ENCODE assay signal across 22 mouse cellular contexts in genomic region chr9:58470466-58470865, GRCm38 (mm10). TPM values are rescaled to one million over a fixed set of nuclear protein-coding genes. Genes with fewer than 3 reads are reported as not detected.
A peak's percentile ranks its signal among the peaks of the same experiment; 100 is the strongest.
DNase-seq lines count a peak whose midpoint lies in the region; ATAC-seq and TF ChIP-seq lines count a peak whose summit lies in the region.
"Had no signal": no experiment of that assay in that cellular context is flagged by ENCODE, and none has a peak within 500 bp of the region (broad histone marks: within the 10 kb centered on the region; RNA-seq: fewer than 3 reads in every experiment).

No protein-coding gene starts in this region.

- 24% methylated on average over 6 of the region's 6 CpGs for WGBS in embryonic facial prominence, embryonic 14.5 days
- WGBS in embryonic facial prominence, embryonic 10.5 days: 52% methylated on average over 6 of the region's 6 CpGs
- 25% methylated on average over 6 of the region's 6 CpGs for WGBS in hindbrain, postnatal 0 days
- WGBS in hindbrain, embryonic 14.5 days: 32% methylated on average over 6 of the region's 6 CpGs
- 37% methylated on average over 6 of the region's 6 CpGs for WGBS in midbrain, postnatal 0 days
- 53% methylated on average over 6 of the region's 6 CpGs for WGBS in midbrain, embryonic 10.5 days

- H3K27me3 ChIP-seq in embryonic facial prominence, embryonic 14.5 days (replicated peaks; ENCODE audit: control insufficient read depth, insufficient read depth, low read length): no peaks in the 10 kb centered on the region
- H3K27me3 ChIP-seq in embryonic facial prominence, embryonic 10.5 days (replicated peaks; ENCODE audit: low read depth, poor library complexity, severe bottlenecking): 0 out of 2 replicates have a peak, but pooled peaks cover 9% of the 10 kb centered on the region
- no peaks in the 10 kb centered on the region for H3K27me3 ChIP-seq in hindbrain, postnatal 0 days (ENCODE audit: insufficient read depth, low read length)
- H3K27me3 ChIP-seq in hindbrain, embryonic 14.5 days (ENCODE audit: control insufficient read depth, insufficient read depth, low read length): no peaks in the 10 kb centered on the region
- H3K27me3 ChIP-seq in midbrain, postnatal 0 days (ENCODE audit: insufficient read depth, low read length): no peaks in the 10 kb centered on the region
- H3K27me3 ChIP-seq in midbrain, embryonic 10.5 days (ENCODE audit: low read depth, poor library complexity, severe bottlenecking): no peaks in the 10 kb centered on the region
- H3K27me3 ChIP-seq: embryonic facial prominence, embryonic 13.5 days; forebrain, embryonic 13.5 days had no signal

- H3K9ac ChIP-seq in embryonic facial prominence, embryonic 14.5 days (ENCODE audit: low read depth, low read length): no peak overlapping the region
- H3K9ac ChIP-seq in hindbrain, postnatal 0 days (replicated peaks; ENCODE audit: low read length): no peak overlapping the region
- no peak overlapping the region for H3K9ac ChIP-seq in hindbrain, embryonic 14.5 days
- H3K9ac ChIP-seq in midbrain, postnatal 0 days (replicated peaks; ENCODE audit: low read length, poor library complexity, severe bottlenecking): no peak overlapping the region
- H3K9ac ChIP-seq: embryonic facial prominence, embryonic 13.5 days; forebrain, embryonic 13.5 days; heart, embryonic 13.5 days had no signal

- ATAC-seq in embryonic facial prominence, embryonic 14.5 days (ENCODE audit: low read depth): peak; percentile 31; the same call in 1 of the 2 replicates
- no peak for ATAC-seq in hindbrain, postnatal 0 days
- ATAC-seq in hindbrain, embryonic 14.5 days (ENCODE audit: low FRiP score): no peak
- no peak for ATAC-seq in midbrain, postnatal 0 days (ENCODE audit: low FRiP score)
- ATAC-seq: CD4-positive, CD25-positive, alpha-beta regulatory T cell, adult 4 months; forebrain, embryonic 13.5 days; hindbrain, embryonic 16.5 days had no signal

- H3K9me3 ChIP-seq in embryonic facial prominence, embryonic 14.5 days (ENCODE audit: control insufficient read depth, low read length): no peaks in the 10 kb centered on the region
- no peaks in the 10 kb centered on the region for H3K9me3 ChIP-seq in embryonic facial prominence, embryonic 10.5 days
- H3K9me3 ChIP-seq in hindbrain, postnatal 0 days (ENCODE audit: low read length): no peaks in the 10 kb centered on the region
- no peaks in the 10 kb centered on the region for H3K9me3 ChIP-seq in hindbrain, embryonic 14.5 days (ENCODE audit: control insufficient read depth, low read length)
- no peaks in the 10 kb centered on the region for H3K9me3 ChIP-seq in midbrain, postnatal 0 days (ENCODE audit: low read length)
- H3K9me3 ChIP-seq in midbrain, embryonic 10.5 days (replicated peaks): no peaks in the 10 kb centered on the region
- H3K9me3 ChIP-seq: embryonic facial prominence, embryonic 13.5 days; forebrain, embryonic 13.5 days; G1E; heart, embryonic 13.5 days had no signal

- H3K36me3 ChIP-seq in embryonic facial prominence, embryonic 14.5 days (ENCODE audit: control insufficient read depth, insufficient read depth, low read length): no peaks in the 10 kb centered on the region
- no peaks in the 10 kb centered on the region for H3K36me3 ChIP-seq in embryonic facial prominence, embryonic 10.5 days (replicated peaks)
- no peaks in the 10 kb centered on the region for H3K36me3 ChIP-seq in hindbrain, postnatal 0 days (ENCODE audit: insufficient read depth, low read length)
- H3K36me3 ChIP-seq in hindbrain, embryonic 14.5 days (replicated peaks; ENCODE audit: control insufficient read depth, insufficient read depth): no peaks in the 10 kb centered on the region
- H3K36me3 ChIP-seq in midbrain, postnatal 0 days (ENCODE audit: insufficient read depth, low read length): no peaks in the 10 kb centered on the region
- no peaks in the 10 kb centered on the region for H3K36me3 ChIP-seq in midbrain, embryonic 10.5 days
- H3K36me3 ChIP-seq: embryonic facial prominence, embryonic 13.5 days; G1E; heart, embryonic 13.5 days had no signal

- DNase-seq in embryonic facial prominence, embryonic 14.5 days (ENCODE audit: low spot score): no peak
- DNase-seq in embryonic facial prominence, embryonic 10.5 days (ENCODE audit: low spot score): no peak
- peak; percentile 15 for DNase-seq in gastrocnemius, postnatal 25 days
- DNase-seq in gastrocnemius, postnatal 10 days: no peak
- DNase-seq in hindbrain, postnatal 0 days (ENCODE audit: low spot score): peak; percentile 36
- no peak for DNase-seq in hindbrain, embryonic 14.5 days (ENCODE audit: low spot score)
- peak; percentile 34 for DNase-seq in midbrain, postnatal 0 days (ENCODE audit: low spot score)
- DNase-seq in midbrain, embryonic 10.5 days (ENCODE audit: low spot score): no peak
- DNase-seq: adrenal gland, adult 8-10 months; adrenal gland, postnatal 36 days; B cell, adult 2 months; cerebellum, adult 11 months; cerebellum, adult 8-10 months; cerebellum, postnatal 14 days; kidney, adult 11 months had no signal

- no peaks in the 10 kb centered on the region for H3K4me1 ChIP-seq in embryonic facial prominence, embryonic 14.5 days (ENCODE audit: control insufficient read depth, insufficient read depth, low read length)
- H3K4me1 ChIP-seq in embryonic facial prominence, embryonic 10.5 days: peaks cover 15% of the 10 kb centered on the region
- peaks cover 4% of the 10 kb centered on the region; the same call in 1 of the 2 replicates for H3K4me1 ChIP-seq in hindbrain, postnatal 0 days (ENCODE audit: insufficient read depth, low read length)
- H3K4me1 ChIP-seq in hindbrain, embryonic 14.5 days (replicated peaks; ENCODE audit: control insufficient read depth, insufficient read depth, low read length): peaks cover 6% of the 10 kb centered on the region; the same call in 1 of the 2 replicates
- H3K4me1 ChIP-seq in midbrain, postnatal 0 days (ENCODE audit: insufficient read depth, low read length): peaks cover 14% of the 10 kb centered on the region; the same call in 1 of the 2 replicates
- H3K4me1 ChIP-seq in midbrain, embryonic 10.5 days: peaks cover 10% of the 10 kb centered on the region

- TF ChIP-seq CTCF in hindbrain, postnatal 0 days (IDR thresholded peaks at IDR 0.05; ENCODE audit: low read depth): no peak
- no peak for TF ChIP-seq CTCF in midbrain, postnatal 0 days (IDR thresholded peaks at IDR 0.05)

- no peak overlapping the region for H3K4me3 ChIP-seq in embryonic facial prominence, embryonic 14.5 days (ENCODE audit: low read depth, low read length)
- H3K4me3 ChIP-seq in embryonic facial prominence, embryonic 10.5 days: no peak overlapping the region
- no peak overlapping the region for H3K4me3 ChIP-seq in hindbrain, postnatal 0 days (ENCODE audit: low read length)
- H3K4me3 ChIP-seq in hindbrain, embryonic 14.5 days (replicated peaks; ENCODE audit: low read length): no peak overlapping the region
- no peak overlapping the region for H3K4me3 ChIP-seq in midbrain, postnatal 0 days (ENCODE audit: low read depth, low read length)
- no peak overlapping the region for H3K4me3 ChIP-seq in midbrain, embryonic 10.5 days
- H3K4me3 ChIP-seq: embryonic facial prominence, embryonic 13.5 days; forebrain, embryonic 13.5 days; heart, embryonic 13.5 days had no signal

- no peak overlapping the region for H3K4me2 ChIP-seq in embryonic facial prominence, embryonic 14.5 days (ENCODE audit: low read depth, low read length)
- no peak overlapping the region for H3K4me2 ChIP-seq in hindbrain, postnatal 0 days (ENCODE audit: low read depth, low read length)
- H3K4me2 ChIP-seq in hindbrain, embryonic 14.5 days (replicated peaks): no peak overlapping the region
- no peak overlapping the region for H3K4me2 ChIP-seq in midbrain, postnatal 0 days (ENCODE audit: low read depth, low read length, poor library complexity, severe bottlenecking)
- H3K4me2 ChIP-seq: embryonic facial prominence, embryonic 13.5 days; forebrain, embryonic 13.5 days; heart, embryonic 13.5 days had no signal

- H3K27ac ChIP-seq in embryonic facial prominence, embryonic 14.5 days (replicated peaks; ENCODE audit: low read depth, low read length): no peak overlapping the region
- no peak overlapping the region for H3K27ac ChIP-seq in embryonic facial prominence, embryonic 10.5 days (replicated peaks)
- no peak overlapping the region for H3K27ac ChIP-seq in hindbrain, postnatal 0 days
- H3K27ac ChIP-seq in hindbrain, embryonic 14.5 days: no peak overlapping the region
- H3K27ac ChIP-seq in midbrain, postnatal 0 days (ENCODE audit: low read depth, low read length): no peak overlapping the region
- no peak overlapping the region for H3K27ac ChIP-seq in midbrain, embryonic 10.5 days (replicated peaks)
- H3K27ac ChIP-seq: embryonic facial prominence, embryonic 13.5 days; forebrain, embryonic 13.5 days; heart, embryonic 13.5 days had no signal

RNA-seq across cellular contexts. Expression of gene Insyn1, which starts 17.9 kb away (rescaled TPM):
- 4.9 and 5.0 TPM in 2 replicates for polyA plus RNA-seq in embryonic facial prominence, embryonic 14.5 days (2014; fragmentation: Nextera tagmentation; extraction: Ambion mirVana)
- polyA plus RNA-seq in embryonic facial prominence, embryonic 10.5 days (2016; fragmentation: Nextera tagmentation; extraction: Ambion mirVana): 0.85 and 1.1 TPM in 2 replicates
- 10 to 100 TPM; 11.1 to 12.3 TPM for total RNA-seq in gastrocnemius, postnatal 25 days (2021)
- total RNA-seq in gastrocnemius, postnatal 10 days (2021): 1 to 10 TPM; 7.9 to 9.9 TPM
- 106 and 127 TPM in 2 replicates for total RNA-seq in hindbrain, postnatal 0 days (2014; rRNA removed)
- 7.4 and 8.7 TPM in 2 replicates for polyA plus RNA-seq in hindbrain, postnatal 0 days (2015; fragmentation: Nextera tagmentation; extraction: Ambion mirVana)
- polyA plus RNA-seq in hindbrain, embryonic 14.5 days (2014; fragmentation: Nextera tagmentation; extraction: Ambion mirVana): 15.1 and 16.7 TPM in 2 replicates
- 118 and 131 TPM in 2 replicates for total RNA-seq in midbrain, postnatal 0 days (2014; rRNA removed)
- 7.2 and 9.0 TPM in 2 replicates for polyA plus RNA-seq in midbrain, postnatal 0 days (2015; fragmentation: Nextera tagmentation; extraction: Ambion mirVana)
- 0.54 and 1.1 TPM in 2 replicates for polyA plus RNA-seq in midbrain, embryonic 10.5 days (2016; fragmentation: Nextera tagmentation; extraction: Ambion mirVana)
- total RNA-seq: hematopoietic stem cell, adult 5-6 weeks had no signal
- polyA plus RNA-seq: CD4-positive, CD25-positive, alpha-beta regulatory T cell, adult 4 months; G1E had no signal

Comparison
In these comparisons a context has a peak if more than half of its experiments do, and no peak if none do; other contexts are left out.
1. DNase-seq: peak in gastrocnemius, postnatal 25 days (single experiment), hindbrain, postnatal 0 days (single experiment) and midbrain, postnatal 0 days (single experiment); none in embryonic facial prominence, embryonic 14.5 days (single experiment), embryonic facial prominence, embryonic 10.5 days (single experiment), gastrocnemius, postnatal 10 days (single experiment), hindbrain, embryonic 14.5 days (single experiment) and midbrain, embryonic 10.5 days (single experiment).